Mouse (Mus musculus): Measurements from ENCODE around the gene Mier1.

DNA sequence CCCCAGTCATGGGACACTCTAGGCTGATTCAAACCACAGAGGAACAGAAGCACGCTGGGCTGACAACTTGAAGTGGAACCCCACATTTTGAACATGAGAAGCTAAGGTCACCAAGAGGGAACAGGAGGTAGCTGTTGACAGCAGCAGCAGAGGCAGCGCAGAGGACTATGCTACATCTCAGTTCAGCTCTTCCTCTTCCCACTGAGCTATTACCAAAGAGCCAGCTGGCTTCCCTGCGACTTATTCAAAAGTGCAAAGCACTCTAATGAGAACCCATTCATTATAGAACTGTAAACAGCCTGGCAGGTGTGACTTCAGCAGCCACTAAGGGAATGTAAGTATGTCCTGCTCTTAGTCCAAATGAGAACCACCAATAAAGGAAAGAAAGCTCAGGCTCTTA, 65.4 kb downstream of the Mier1 start:
- no peak for TF ChIP-seq CEBPB (IDR thresholded peaks at IDR 0.05; ENCODE audit: insufficient read depth, poor library complexity, severe bottlenecking)
- TF ChIP-seq E2F4 (IDR thresholded peaks at IDR 0.05; ENCODE audit: insufficient read depth): no peak
- TF ChIP-seq SRF (IDR thresholded peaks at IDR 0.05; ENCODE audit: control insufficient read depth, insufficient read length, low read depth): no peak

Data from myocyte (in vitro differentiated cells).